Mouse (Mus musculus): ENCODE results near the gene Spock2. TPM values are rescaled to one million over a fixed set of nuclear protein-coding genes. Genes with fewer than 3 reads are reported as not detected.
"Not testable (repeated sequence)": the region's sequence is repeated elsewhere in the genome, so short reads cannot be mapped to it uniquely, and the experiment has no call there.

Gene Spock2
- polyA plus RNA-seq, 1 experiment from 2014 or later: 51.3 TPM

GRCm38 (mm10) chr10:60130504-60130903 lies 24.5 kb downstream of the Spock2 start:
- no peak overlapping the region for H3K9ac ChIP-seq (ENCODE audit: low read depth, low read length)
- H3K4me1 ChIP-seq (ENCODE audit: control insufficient read depth, insufficient read depth, low read length): peaks cover 10% of the 10 kb centered on the region; the same call in 1 of the 2 replicates
- no peaks in the 10 kb centered on the region for H3K9me3 ChIP-seq (ENCODE audit: control insufficient read depth, low read length)
- no peak overlapping the region for H3K4me3 ChIP-seq (ENCODE audit: low read length)
- H3K27ac ChIP-seq (ENCODE audit: low read depth, low read length): no peak overlapping the region
- 90% methylated on average over 4 of the region's 4 CpGs for WGBS
- H3K27me3 ChIP-seq (ENCODE audit: control insufficient read depth, insufficient read depth, low read length): no peaks in the 10 kb centered on the region
- peaks cover 7% of the 10 kb centered on the region; the same call in 1 of the 2 replicates for H3K36me3 ChIP-seq (ENCODE audit: control insufficient read depth, insufficient read depth, low read length)
- no peak overlapping the region for H3K4me2 ChIP-seq (replicated peaks; ENCODE audit: low read depth, low read length)
- no peak for ATAC-seq (ENCODE audit: low FRiP score, low TSS enrichment)

GRCm38 (mm10) chr10:60133501-60133900 lies 27.5 kb downstream of the Spock2 start:
- H3K4me2 ChIP-seq (replicated peaks; ENCODE audit: low read depth, low read length): no peak overlapping the region
- peak; percentile 33; the same call in 1 of the 2 replicates for ATAC-seq (ENCODE audit: low FRiP score, low TSS enrichment)

GRCm38 (mm10) chr10:60134201-60134600 lies 28.2 kb downstream of the Spock2 start:
- H3K4me1 ChIP-seq (ENCODE audit: control insufficient read depth, insufficient read depth, low read length): peaks cover 10% of the 10 kb centered on the region; the same call in 1 of the 2 replicates
- no peaks in the 10 kb centered on the region for H3K9me3 ChIP-seq (ENCODE audit: control insufficient read depth, low read length)
- ATAC-seq (ENCODE audit: low FRiP score, low TSS enrichment): no peak
- peaks cover 3% of the 10 kb centered on the region; the same call in 1 of the 2 replicates for H3K36me3 ChIP-seq (ENCODE audit: control insufficient read depth, insufficient read depth, low read length)
- no peak overlapping the region for H3K27ac ChIP-seq (ENCODE audit: low read depth, low read length)
- no peak overlapping the region for H3K9ac ChIP-seq (ENCODE audit: low read depth, low read length)
- no peak overlapping the region for H3K4me3 ChIP-seq (ENCODE audit: low read length)
- WGBS: 59% methylated on average over 9 of the region's 9 CpGs
- no peak overlapping the region for H3K4me2 ChIP-seq (replicated peaks; ENCODE audit: low read depth, low read length)
- no peaks in the 10 kb centered on the region for H3K27me3 ChIP-seq (ENCODE audit: control insufficient read depth, insufficient read depth, low read length)

More at GRCm38 (mm10) chr10:60133501-60133900, 27.5 kb downstream of the Spock2 start:
- peaks cover 3% of the 10 kb centered on the region; the same call in 1 of the 2 replicates for H3K36me3 ChIP-seq (ENCODE audit: control insufficient read depth, insufficient read depth, low read length)
- H3K4me1 ChIP-seq (ENCODE audit: control insufficient read depth, insufficient read depth, low read length): peaks cover 10% of the 10 kb centered on the region; the same call in 1 of the 2 replicates
- no peaks in the 10 kb centered on the region for H3K27me3 ChIP-seq (ENCODE audit: control insufficient read depth, insufficient read depth, low read length)
- no peak overlapping the region for H3K27ac ChIP-seq (ENCODE audit: low read depth, low read length)
- no peaks in the 10 kb centered on the region for H3K9me3 ChIP-seq (ENCODE audit: control insufficient read depth, low read length)
- no peak overlapping the region for H3K9ac ChIP-seq (ENCODE audit: low read depth, low read length)
- H3K4me3 ChIP-seq (ENCODE audit: low read length): no peak overlapping the region
- 29% methylated on average over 6 of the region's 6 CpGs for WGBS

- H3K4me1 ChIP-seq (ENCODE audit: control insufficient read depth, insufficient read depth, low read length); H3K4me2 ChIP-seq (replicated peaks; ENCODE audit: low read depth, low read length); H3K36me3 ChIP-seq (ENCODE audit: control insufficient read depth, insufficient read depth, low read length); H3K4me3 ChIP-seq (ENCODE audit: low read length); H3K9me3 ChIP-seq (ENCODE audit: control insufficient read depth, low read length); H3K27me3 ChIP-seq (ENCODE audit: control insufficient read depth, insufficient read depth, low read length); H3K27ac ChIP-seq (ENCODE audit: low read depth, low read length); H3K9ac ChIP-seq (ENCODE audit: low read depth, low read length); ATAC-seq (ENCODE audit: low FRiP score, low TSS enrichment): not testable (repeated sequence)
- WGBS: 31% methylated on average over 1 of the region's 1 CpGs
These were observed 30.0 kb downstream of the Spock2 start for GRCm38 (mm10) chr10:60136010-60136409.

GRCm38 (mm10) chr10:60136935-60137334 lies 30.9 kb downstream of the Spock2 start:
- Histone ChIP-seq H3K4me2 (replicated peaks; ENCODE audit: low read depth, low read length) (no peak overlapping the region), H3K4me1 (ENCODE audit: control insufficient read depth, insufficient read depth, low read length) (peaks cover 10% of the 10 kb centered on the region; the same call in 1 of the 2 replicates), H3K27me3 (ENCODE audit: control insufficient read depth, insufficient read depth, low read length) (no peaks in the 10 kb centered on the region), H3K27ac (ENCODE audit: low read depth, low read length) (no peak overlapping the region), H3K9me3 (ENCODE audit: control insufficient read depth, low read length) (no peaks in the 10 kb centered on the region), H3K9ac (ENCODE audit: low read depth, low read length) (no peak overlapping the region), H3K36me3 (ENCODE audit: control insufficient read depth, insufficient read depth, low read length) (0 out of 2 replicates have a peak, but pooled peaks cover under 1% of the 10 kb centered on the region), H3K4me3 (ENCODE audit: low read length) (no peak overlapping the region)
- WGBS: 73% methylated on average over 7 of the region's 7 CpGs
- ATAC-seq (ENCODE audit: low FRiP score, low TSS enrichment): no peak

GRCm38 (mm10) chr10:60138680-60139079 lies 32.7 kb downstream of the Spock2 start:
- Histone ChIP-seq H3K9ac (ENCODE audit: low read depth, low read length) (no peak overlapping the region), H3K27me3 (ENCODE audit: control insufficient read depth, insufficient read depth, low read length) (no peaks in the 10 kb centered on the region), H3K36me3 (ENCODE audit: control insufficient read depth, insufficient read depth, low read length) (no peaks in the 10 kb centered on the region), H3K9me3 (ENCODE audit: control insufficient read depth, low read length) (no peaks in the 10 kb centered on the region), H3K27ac (ENCODE audit: low read depth, low read length) (no peak overlapping the region), H3K4me2 (replicated peaks; ENCODE audit: low read depth, low read length) (no peak overlapping the region), H3K4me3 (ENCODE audit: low read length) (no peak overlapping the region), H3K4me1 (ENCODE audit: control insufficient read depth, insufficient read depth, low read length) (peaks cover 6% of the 10 kb centered on the region; the same call in 1 of the 2 replicates)
- ATAC-seq (ENCODE audit: low FRiP score, low TSS enrichment): no peak
- WGBS: 84% methylated on average over 5 of the region's 5 CpGs

GRCm38 (mm10) chr10:60140751-60141150 lies 34.7 kb downstream of the Spock2 start:
- Histone ChIP-seq H3K4me3 (ENCODE audit: low read length) (no peak overlapping the region), H3K9ac (ENCODE audit: low read depth, low read length) (no peak overlapping the region), H3K4me1 (ENCODE audit: control insufficient read depth, insufficient read depth, low read length) (no peaks in the 10 kb centered on the region), H3K27ac (ENCODE audit: low read depth, low read length) (no peak overlapping the region), H3K36me3 (ENCODE audit: control insufficient read depth, insufficient read depth, low read length) (no peaks in the 10 kb centered on the region), H3K27me3 (ENCODE audit: control insufficient read depth, insufficient read depth, low read length) (no peaks in the 10 kb centered on the region), H3K9me3 (ENCODE audit: control insufficient read depth, low read length) (no peaks in the 10 kb centered on the region), H3K4me2 (replicated peaks; ENCODE audit: low read depth, low read length) (no peak overlapping the region)
- 86% methylated on average over 4 of the region's 4 CpGs for WGBS
- ATAC-seq (ENCODE audit: low FRiP score, low TSS enrichment): no peak

- Histone ChIP-seq H3K9ac (ENCODE audit: low read depth, low read length) (no peak overlapping the region), H3K4me3 (ENCODE audit: low read length) (no peak overlapping the region), H3K9me3 (ENCODE audit: control insufficient read depth, low read length) (no peaks in the 10 kb centered on the region), H3K36me3 (ENCODE audit: control insufficient read depth, insufficient read depth, low read length) (no peaks in the 10 kb centered on the region), H3K4me1 (ENCODE audit: control insufficient read depth, insufficient read depth, low read length) (no peaks in the 10 kb centered on the region), H3K27ac (ENCODE audit: low read depth, low read length) (no peak overlapping the region), H3K4me2 (replicated peaks; ENCODE audit: low read depth, low read length) (no peak overlapping the region), H3K27me3 (ENCODE audit: control insufficient read depth, insufficient read depth, low read length) (no peaks in the 10 kb centered on the region)
- ATAC-seq (ENCODE audit: low FRiP score, low TSS enrichment): no peak
- 90% methylated on average over 3 of the region's 3 CpGs for WGBS
These were observed 35.7 kb downstream of the Spock2 start for GRCm38 (mm10) chr10:60141656-60142160.

- 69% methylated on average over 10 of the region's 10 CpGs for WGBS
- H3K4me2 ChIP-seq (replicated peaks; ENCODE audit: low read depth, low read length); H3K36me3 ChIP-seq (ENCODE audit: control insufficient read depth, insufficient read depth, low read length); H3K4me3 ChIP-seq (ENCODE audit: low read length); H3K27ac ChIP-seq (ENCODE audit: low read depth, low read length); H3K9me3 ChIP-seq (ENCODE audit: control insufficient read depth, low read length); H3K27me3 ChIP-seq (ENCODE audit: control insufficient read depth, insufficient read depth, low read length); ATAC-seq (ENCODE audit: low FRiP score, low TSS enrichment); H3K4me1 ChIP-seq (ENCODE audit: control insufficient read depth, insufficient read depth, low read length); H3K9ac ChIP-seq (ENCODE audit: low read depth, low read length): not testable (repeated sequence)
These were observed 41.6 kb downstream of the Spock2 start for GRCm38 (mm10) chr10:60147510-60148047.
